Comparison of ENCODE assay signal across 12 mouse cellular contexts in the genomic region with DNA sequence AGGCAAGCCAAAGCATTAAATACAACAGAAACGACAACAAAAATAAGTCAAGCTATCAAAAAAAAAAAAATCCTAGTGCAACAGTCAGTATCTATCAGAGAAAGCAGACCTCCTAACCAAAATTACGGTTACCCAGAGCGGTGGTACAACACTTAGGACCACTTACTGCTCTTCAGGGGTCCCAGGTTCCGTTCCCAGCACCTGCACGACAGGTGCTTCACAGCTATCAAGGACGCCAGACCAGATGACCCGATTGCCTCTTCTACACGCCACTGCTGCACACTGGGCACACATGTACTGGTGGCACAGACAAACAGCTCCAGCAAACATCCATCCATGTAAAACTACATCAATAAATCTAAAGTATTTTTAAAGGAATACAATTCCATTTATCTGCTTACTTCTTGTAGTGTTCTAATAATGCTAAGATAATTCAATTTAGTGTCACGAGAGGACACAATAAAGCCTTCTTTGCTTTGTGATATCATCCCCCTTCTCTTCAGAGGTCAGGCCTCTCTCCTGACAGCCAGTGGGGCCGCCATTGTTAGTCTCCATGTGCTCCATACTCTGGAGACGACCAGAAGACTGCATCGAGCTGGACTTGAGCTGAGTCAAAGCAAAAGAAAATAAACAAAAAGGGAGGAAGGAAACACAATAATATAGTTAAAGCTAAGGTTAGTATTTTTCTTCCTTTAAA. TPM values are rescaled to one million over a fixed set of nuclear protein-coding genes. Genes with fewer than 3 reads are reported as not detected.
DNase-seq lines count a peak whose midpoint lies in the region; ATAC-seq and TF ChIP-seq lines count a peak whose summit lies in the region.
"Had no signal": no experiment of that assay in that cellular context is flagged by ENCODE, and none has a peak within 500 bp of the region (broad histone marks: within the 10 kb centered on the region; RNA-seq: fewer than 3 reads in every experiment).

No protein-coding gene starts in this region.

- no peak overlapping the region for H3K9ac ChIP-seq in limb, embryonic 15.5 days
- H3K9ac ChIP-seq in liver, postnatal 0 days (replicated peaks), result peak overlapping the region; percentile 52
- H3K9ac ChIP-seq: embryonic facial prominence, embryonic 15.5 days; midbrain, embryonic 13.5 days had no signal

- 88% methylated on average over 12 of the region's 12 CpGs for WGBS in limb, embryonic 15.5 days
- WGBS in limb, embryonic 10.5 days, result 89% methylated on average over 12 of the region's 12 CpGs
- 70% methylated on average over 12 of the region's 12 CpGs for WGBS in liver, postnatal 0 days (ENCODE audit: insufficient replicate concordance)

- no peaks in the 10 kb centered on the region for H3K36me3 ChIP-seq in limb, embryonic 15.5 days
- 0 out of 2 replicates have a peak, but pooled peaks cover 2% of the 10 kb centered on the region for H3K36me3 ChIP-seq in limb, embryonic 10.5 days
- peaks cover 37% of the 10 kb centered on the region for H3K36me3 ChIP-seq in erythroblast, embryonic 14.5 days (ENCODE audit: control insufficient read depth)
- H3K36me3 ChIP-seq in liver, postnatal 0 days (replicated peaks; ENCODE audit: insufficient read depth, low read length), result no peaks in the 10 kb centered on the region
- H3K36me3 ChIP-seq: embryonic facial prominence, embryonic 15.5 days; midbrain, embryonic 13.5 days had no signal

- intact Hi-C loops in gastrocnemius, adult 2 months (cut with DNase I), result no loop called here
- intact Hi-C loops in gastrocnemius, postnatal 36 days (cut with DNase I), result no loop called here

- no peak for ATAC-seq in limb, embryonic 15.5 days (ENCODE audit: insufficient number of reproducible peaks, low FRiP score, low TSS enrichment, low read depth)
- ATAC-seq in liver, postnatal 0 days, result no peak
- ATAC-seq: midbrain, embryonic 13.5 days had no signal

- no peak overlapping the region for H3K4me2 ChIP-seq in limb, embryonic 15.5 days
- peak overlapping the region; percentile 64 for H3K4me2 ChIP-seq in liver, postnatal 0 days (ENCODE audit: low read depth, low read length)
- H3K4me2 ChIP-seq: embryonic facial prominence, embryonic 15.5 days; midbrain, embryonic 13.5 days had no signal

- DNase-seq in gastrocnemius, adult 2 months, result no peak
- DNase-seq in gastrocnemius, postnatal 36 days, result no peak
- DNase-seq in limb, embryonic 10.5 days (ENCODE audit: low spot score), result no peak
- DNase-seq in liver, postnatal 0 days, result no peak
- DNase-seq in urinary bladder, adult 2 months (ENCODE audit: low spot score), result no peak
- DNase-seq in adrenal gland, adult 2 months, result no peak
- DNase-seq: cerebellum, adult 11-12 months; right cerebral cortex, postnatal 4 days had no signal

- no peak overlapping the region; the same call in 1 of the 2 replicates for H3K4me3 ChIP-seq in gastrocnemius, adult 2 months
- no peak overlapping the region for H3K4me3 ChIP-seq in limb, embryonic 15.5 days
- no peak overlapping the region for H3K4me3 ChIP-seq in limb, embryonic 10.5 days
- peak overlapping the region; percentile 80 for H3K4me3 ChIP-seq in erythroblast, embryonic 14.5 days (replicated peaks)
- H3K4me3 ChIP-seq in liver, postnatal 0 days (ENCODE audit: low read depth, low read length), result peak overlapping the region; percentile 42
- H3K4me3 ChIP-seq: embryonic facial prominence, embryonic 15.5 days; midbrain, embryonic 13.5 days had no signal

- no peaks in the 10 kb centered on the region for H3K27me3 ChIP-seq in limb, embryonic 15.5 days
- H3K27me3 ChIP-seq in limb, embryonic 10.5 days (ENCODE audit: low read depth, poor library complexity, severe bottlenecking), result no peaks in the 10 kb centered on the region
- no peaks in the 10 kb centered on the region for H3K27me3 ChIP-seq in erythroblast, embryonic 14.5 days (ENCODE audit: control insufficient read depth)
- H3K27me3 ChIP-seq in liver, postnatal 0 days (ENCODE audit: insufficient read depth, low read length), result no peaks in the 10 kb centered on the region
- H3K27me3 ChIP-seq: embryonic facial prominence, embryonic 15.5 days; midbrain, embryonic 13.5 days had no signal

- no peak for TF ChIP-seq CTCF in gastrocnemius, adult 2 months (IDR thresholded peaks at IDR 0.05)
- TF ChIP-seq CTCF in liver, postnatal 0 days (IDR thresholded peaks at IDR 0.05; ENCODE audit: low read depth), result no peak

- H3K4me1 ChIP-seq in limb, embryonic 15.5 days, result peaks cover 65% of the 10 kb centered on the region
- peaks cover 25% of the 10 kb centered on the region for H3K4me1 ChIP-seq in limb, embryonic 10.5 days
- H3K4me1 ChIP-seq in erythroblast, embryonic 14.5 days (ENCODE audit: control insufficient read depth), result peaks cover 76% of the 10 kb centered on the region
- H3K4me1 ChIP-seq in liver, postnatal 0 days (ENCODE audit: insufficient read depth), result peaks cover 38% of the 10 kb centered on the region

- no peak for TF ChIP-seq EP300 in liver, postnatal 0 days (IDR thresholded peaks at IDR 0.05; ENCODE audit: low read depth)

- H3K9me3 ChIP-seq in limb, embryonic 15.5 days, result no peaks in the 10 kb centered on the region
- no peaks in the 10 kb centered on the region for H3K9me3 ChIP-seq in limb, embryonic 10.5 days (replicated peaks)
- no peaks in the 10 kb centered on the region for H3K9me3 ChIP-seq in erythroblast, embryonic 14.5 days (ENCODE audit: control insufficient read depth, low read length)
- no peaks in the 10 kb centered on the region for H3K9me3 ChIP-seq in liver, postnatal 0 days (ENCODE audit: low read length)
- H3K9me3 ChIP-seq: embryonic facial prominence, embryonic 15.5 days; midbrain, embryonic 13.5 days had no signal

- peak overlapping the region; percentile 3 for H3K27ac ChIP-seq in gastrocnemius, adult 2 months
- H3K27ac ChIP-seq in limb, embryonic 15.5 days, result peak overlapping the region; percentile 22; the same call in 1 of the 2 replicates
- H3K27ac ChIP-seq in limb, embryonic 10.5 days, result no peak overlapping the region
- H3K27ac ChIP-seq in liver, postnatal 0 days (ENCODE audit: low read depth), result peak overlapping the region; percentile 50

RNA-seq across cellular contexts. Expression of a gene that starts 12.2 kb away (rescaled TPM):
- 10 to 100 TPM; 11.7 to 14.3 TPM for total RNA-seq in gastrocnemius, adult 2 months (2021)
- 1 to 10 TPM; 8.2 to 9.9 TPM for total RNA-seq in gastrocnemius, postnatal 36 days (2021)
- 24.9 and 25.6 TPM in 2 replicates for polyA plus RNA-seq in limb, embryonic 15.5 days (2015; fragmentation: Nextera tagmentation; extraction: Ambion mirVana)
- 10.6 and 14.2 TPM in 2 replicates for polyA plus RNA-seq in limb, embryonic 10.5 days (2016; fragmentation: Nextera tagmentation; extraction: Ambion mirVana)
- polyA plus RNA-seq in erythroblast, embryonic 14.5 days (2012), result 0.24 and 0.41 TPM in 2 replicates
- 3.8 and 3.9 TPM in 2 replicates for polyA plus RNA-seq in liver, postnatal 0 days (2015; fragmentation: Nextera tagmentation; extraction: Ambion mirVana)
- polyA plus RNA-seq in urinary bladder, adult 2 months (2012; rRNA removed), result 23.9 and 28.0 TPM in 2 replicates
- total RNA-seq in adrenal gland, adult 2 months (2021), result 10 to 100 TPM; 15.1 to 16.2 TPM
- polyA plus RNA-seq in adrenal gland, adult 2 months (2012; rRNA removed), result 11.9 and 13.1 TPM in 2 replicates

Comparison
In these comparisons a context has a peak if more than half of its experiments do, and no peak if none do; other contexts are left out.
1. H3K4me3 ChIP-seq: peak in erythroblast, embryonic 14.5 days (single experiment) and liver, postnatal 0 days (single experiment); none in gastrocnemius, adult 2 months (single experiment), limb, embryonic 15.5 days (single experiment) and limb, embryonic 10.5 days (single experiment).